Mouse (Mus musculus): ENCODE results near the gene Rab12.

Gene Rab12

GRCm38 (mm10) chr17:66498598-66498997 lies 20.9 kb downstream of the Rab12 start:
- no peak for DNase-seq

- DNase-seq = no peak
Measured at GRCm38 (mm10) chr17:66496589-66496988, 22.9 kb downstream of the Rab12 start.

GRCm38 (mm10) chr17:66490022-66490601 lies 29.4 kb downstream of the Rab12 start:
- DNase-seq = peak; percentile 40

- DNase-seq = no peak
Measured at GRCm38 (mm10) chr17:66486576-66486975, 33.0 kb downstream of the Rab12 start.

GRCm38 (mm10) chr17:66485742-66486141 lies 33.8 kb downstream of the Rab12 start:
- peak; percentile 77 for DNase-seq

GRCm38 (mm10) chr17:66484965-66485364 lies 34.6 kb downstream of the Rab12 start:
- no peak for DNase-seq

- DNase-seq = no peak
Measured at GRCm38 (mm10) chr17:66483651-66484454, 35.7 kb downstream of the Rab12 start.

GRCm38 (mm10) chr17:66481295-66481694 lies 38.2 kb downstream of the Rab12 start:
- no peak for DNase-seq

GRCm38 (mm10) chr17:66480491-66481278 lies 38.8 kb downstream of the Rab12 start:
- DNase-seq = no peak

GRCm38 (mm10) chr17:66479813-66480490 lies 39.6 kb downstream of the Rab12 start:
- no peak for DNase-seq

GRCm38 (mm10) chr17:66479311-66479710 lies 40.2 kb downstream of the Rab12 start:
- peak; percentile 40 for DNase-seq

- DNase-seq = no peak
Measured at GRCm38 (mm10) chr17:66473205-66473604, 46.3 kb downstream of the Rab12 start.

GRCm38 (mm10) chr17:66471775-66472174 lies 47.8 kb downstream of the Rab12 start:
- DNase-seq = no peak

GRCm38 (mm10) chr17:66471252-66471651 lies 48.3 kb downstream of the Rab12 start:
- DNase-seq = no peak

- no peak for DNase-seq
Measured at GRCm38 (mm10) chr17:66470020-66470419, 49.5 kb downstream of the Rab12 start.

- no peak for DNase-seq
Measured at GRCm38 (mm10) chr17:66457278-66457677, 62.3 kb downstream of the Rab12 start.

- DNase-seq = peak; percentile 99
Measured at GRCm38 (mm10) chr17:66451143-66451542, 68.4 kb downstream of the Rab12 start.

GRCm38 (mm10) chr17:66450526-66451070 lies 68.9 kb downstream of the Rab12 start:
- DNase-seq = no peak

- peak; percentile 81 for DNase-seq
Measured at GRCm38 (mm10) chr17:66449460-66450341, 69.8 kb downstream of the Rab12 start, which contains the start of gene Mtcl1. Gene Mtcl1 (minus strand): TSS chr17:66449750.

- DNase-seq = peak; percentile 69
Measured at GRCm38 (mm10) chr17:66448421-66449405, 70.8 kb downstream of the Rab12 start.
